Mouse (Mus musculus) kidney, postnatal 0 days (tissue): ENCODE results near the gene Eri3. TPM values are rescaled to one million over a fixed set of nuclear protein-coding genes. Genes with fewer than 3 reads are reported as not detected.

Experiments
- ATAC-seq: fragments of 200-750 bp; cut with Nextera tagmentation; replicated peaks from 2 replicates; pipeline ENCODE4 v1.8.0; 2017; ENCODE audit warnings: low read depth, moderate number of reproducible peaks, moderate TSS enrichment, moderate library complexity; ENCODE audit not compliant: low FRiP score
- DNase-seq: peaks from one replicate; pipeline ENCODE4 v3.0.0-alpha.2; 2016; ENCODE audit warnings: low spot score
- H3K27ac ChIP-seq: fragments of 300-500 bp; sonication (generic); 2 replicates; pipeline ENCODE4 v1.5.1; 2014; ENCODE audit warnings: mild to moderate bottlenecking
- H3K27me3 ChIP-seq: fragments of 300-500 bp; sonication (generic); 2 replicates; pipeline ENCODE4 v1.6.1; 2014; ENCODE audit warnings: low read length, mixed read lengths; ENCODE audit not compliant: insufficient read depth
- H3K36me3 ChIP-seq: fragments of 300-500 bp; sonication (generic); 2 replicates; pipeline ENCODE4 v1.6.1; 2014; ENCODE audit warnings: low read length, mixed read lengths; ENCODE audit not compliant: insufficient read depth
- H3K4me1 ChIP-seq: fragments of 300-500 bp; sonication (generic); replicated peaks from 2 replicates; pipeline ENCODE4 v1.6.1; 2014; ENCODE audit warnings: antibody characterized with exemption, low read length, mixed read lengths; ENCODE audit not compliant: insufficient read depth
- H3K4me2 ChIP-seq: fragments of 300-500 bp; sonication (generic); 2 replicates; pipeline ENCODE4 v1.6.1; 2014; ENCODE audit warnings: mild to moderate bottlenecking, low read length, moderate library complexity, mixed read lengths
- H3K4me3 ChIP-seq: fragments of 300-500 bp; sonication (generic); replicated peaks from 2 replicates; pipeline ENCODE4 v1.5.1; 2014; ENCODE audit warnings: low read depth, low read length
- H3K9ac ChIP-seq: fragments of 300-500 bp; sonication (generic); 2 replicates; pipeline ENCODE4 v1.6.1; 2014; ENCODE audit warnings: low read depth, low read length
- H3K9me3 ChIP-seq: fragments of 300-500 bp; sonication (generic); replicated peaks from 2 replicates; pipeline ENCODE4 v1.6.1; 2016; ENCODE audit warnings: low read length, inconsistent platforms, mixed read lengths
- CTCF ChIP-seq: IDR thresholded peaks from 2 replicates; pipeline ENCODE4 v1.5.1; 2016; ENCODE audit warnings: antibody characterized with exemption, low read depth, mild to moderate bottlenecking, moderate library complexity
- WGBS: fragments of 180-500 bp; shearing (Covaris S2); extraction: QIAGEN DNeasy Blood & Tissue Kit; methylation state at CpG from one replicate; pipeline ENCODE4 v1.1.7; 2014; 5-methylcytosine and 5-hydroxymethylcytosine counted together
- microRNA-seq: library from miRNA; unstranded; fragments of <30 nt; microRNA quantifications from one replicate; pipeline ENCODE4, GENCODE M21; 2016
- polyA plus RNA-seq: library from polyadenylated mRNA; unstranded; fragments of >200 nt; fragmentation: Nextera tagmentation; extraction: Ambion mirVana; gene quantifications from 2 replicates; pipeline ENCODE4 v1.2.1, GENCODE M21; 2015

Gene Eri3
- polyA plus RNA-seq, 1 experiment from 2014 or later, result 114 TPM

DNA sequence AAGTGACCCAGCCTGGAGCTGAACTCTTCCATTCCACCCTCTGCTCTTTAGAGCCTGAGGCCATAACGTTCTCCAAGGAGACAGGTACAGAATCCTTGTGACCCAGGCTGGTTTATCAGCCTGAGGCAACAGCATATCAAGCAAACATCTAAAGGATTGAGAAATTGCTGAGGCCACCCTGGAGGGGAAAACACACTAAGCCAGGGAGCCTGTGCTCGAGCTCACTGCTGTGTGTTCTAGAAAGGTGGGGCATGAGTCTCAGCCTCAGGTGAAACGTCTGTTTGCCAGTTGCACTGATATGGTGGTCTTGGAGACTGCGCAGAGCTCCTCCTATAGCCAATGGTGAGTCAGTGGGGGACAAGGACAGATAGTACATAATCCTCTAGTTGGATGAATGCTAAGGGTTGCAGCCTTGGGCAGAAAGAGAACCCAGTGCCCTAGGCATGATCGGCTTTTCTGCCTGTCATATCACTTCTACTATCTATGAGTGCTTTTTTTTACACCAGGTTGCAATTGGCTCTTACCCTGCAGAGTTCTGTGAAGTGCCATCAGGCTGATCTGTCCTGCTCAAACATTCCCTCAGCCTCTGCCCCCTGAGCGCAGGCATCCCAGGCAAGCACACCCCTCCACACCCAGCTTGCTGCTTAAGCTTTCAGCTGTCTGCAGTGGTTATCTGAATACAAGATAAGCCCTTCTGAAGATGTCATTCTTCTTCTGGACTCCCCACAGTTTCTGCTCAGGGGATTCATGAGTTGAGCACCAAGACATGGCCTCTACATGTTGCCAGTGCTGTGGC is 163.3 kb downstream of the Eri3 start:
- Histone ChIP-seq H3K4me2 (no peak overlapping the region), H3K36me3 (no peaks in the 10 kb centered on the region), H3K4me3 (no peak overlapping the region), H3K4me1 (no peaks in the 10 kb centered on the region), H3K27ac (no peak overlapping the region), H3K9me3 (no peaks in the 10 kb centered on the region), H3K27me3 (no peaks in the 10 kb centered on the region), H3K9ac (no peak overlapping the region)
- no peak for DNase-seq
- no peak for TF ChIP-seq CTCF
- no peak for ATAC-seq
- 80% methylated on average over 6 of the region's 6 CpGs for WGBS

Small RNA genes lying within 50 kb of the gene (microRNA-seq; reads per million reads assigned to microRNA genes)
- gene Gm25559, result not detected

Other genes with a start within 250 kb of the Eri3 start
- 60.8 and 62.1 TPM in 2 replicates for gene Rnf220, start 53.3 kb upstream of the Eri3 start, polyA plus RNA-seq
- gene Dmap1, start 131.9 kb downstream of the Eri3 start, polyA plus RNA-seq, result 46.6 and 49.3 TPM in 2 replicates
- gene Gm12845, start 174.0 kb downstream of the Eri3 start, polyA plus RNA-seq, result not detected in 2 replicates
- gene Klf17, start 215.3 kb downstream of the Eri3 start, polyA plus RNA-seq, result not detected in 2 replicates